In the genomic region with DNA sequence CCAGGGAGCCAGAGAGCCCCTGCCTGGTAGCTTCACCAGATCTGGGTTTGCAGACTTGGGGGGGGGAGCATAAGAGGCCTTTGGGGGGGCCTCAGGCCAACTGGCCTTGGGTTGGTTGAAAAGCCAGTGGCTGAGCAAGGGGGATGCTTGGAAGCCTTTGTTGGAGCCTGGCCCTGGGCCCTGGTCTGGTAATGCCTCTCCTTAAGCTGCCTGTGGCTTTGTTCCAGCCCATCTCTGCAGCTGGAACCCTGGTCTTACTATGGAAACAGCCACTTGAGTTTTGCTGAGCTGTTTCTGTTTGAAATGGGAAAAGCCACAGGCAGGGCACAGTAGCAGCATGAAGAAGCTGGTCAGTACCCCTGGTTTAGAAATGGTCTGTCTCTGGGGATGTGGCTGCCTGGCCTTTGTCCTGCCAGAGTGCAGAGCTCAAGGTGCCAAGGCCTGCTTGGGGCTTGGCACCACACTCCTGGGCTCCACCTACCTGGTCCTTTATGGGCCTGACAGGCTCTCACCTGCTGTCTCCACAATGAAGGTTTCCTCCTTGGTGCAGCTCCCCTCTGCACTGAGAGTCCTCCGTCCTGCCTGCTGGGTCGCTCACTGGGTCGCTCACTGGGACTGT, we compare ENCODE assay signal across 11 mouse cellular contexts. TPM values are rescaled to one million over a fixed set of nuclear protein-coding genes. Genes with fewer than 3 reads are reported as not detected.
DNase-seq lines count a peak whose midpoint lies in the region; ATAC-seq and TF ChIP-seq lines count a peak whose summit lies in the region.
"Had no signal": no experiment of that assay in that cellular context is flagged by ENCODE, and none has a peak within 500 bp of the region (broad histone marks: within the 10 kb centered on the region; RNA-seq: fewer than 3 reads in every experiment).

No protein-coding gene starts in this region.

- no peak for TF ChIP-seq EP300 in stomach, postnatal 0 days (optimal IDR thresholded peaks at IDR 0.05)

- peaks cover 73% of the 10 kb centered on the region for H3K4me1 ChIP-seq in heart, embryonic 10.5 days
- H3K4me1 ChIP-seq in heart, embryonic 12.5 days (replicated peaks), result peaks cover 49% of the 10 kb centered on the region
- H3K4me1 ChIP-seq in lung, embryonic 15.5 days, result peaks cover 77% of the 10 kb centered on the region
- H3K4me1 ChIP-seq in lung, adult 2 months (ENCODE audit: control insufficient read depth, insufficient read depth, low read length), result peaks cover 14% of the 10 kb centered on the region; the same call in 1 of the 2 replicates
- peaks cover 31% of the 10 kb centered on the region for H3K4me1 ChIP-seq in intestine, postnatal 0 days (replicated peaks; ENCODE audit: control insufficient read depth, insufficient read depth, low read length)
- peaks cover 13% of the 10 kb centered on the region for H3K4me1 ChIP-seq in stomach, postnatal 0 days (replicated peaks; ENCODE audit: control insufficient read depth, insufficient read depth)

- TF ChIP-seq POLR2A in lung, adult 2 months (IDR thresholded peaks at IDR 0.05; ENCODE audit: borderline replicate concordance, extremely low read depth, low read depth, low read length), result no peak

- no peak overlapping the region for H3K4me3 ChIP-seq in heart, embryonic 10.5 days
- no peak overlapping the region for H3K4me3 ChIP-seq in heart, embryonic 12.5 days
- H3K4me3 ChIP-seq in lung, embryonic 15.5 days, result no peak overlapping the region
- no peak overlapping the region for H3K4me3 ChIP-seq in lung, adult 2 months (replicated peaks; ENCODE audit: extremely low read depth, low read depth, low read length)
- no peak overlapping the region for H3K4me3 ChIP-seq in intestine, postnatal 0 days (ENCODE audit: low read depth, low read length)
- no peak overlapping the region for H3K4me3 ChIP-seq in stomach, postnatal 0 days (ENCODE audit: low read depth, low read length)
- H3K4me3 ChIP-seq: heart, embryonic 13.5 days had no signal

- no peaks in the 10 kb centered on the region for H3K36me3 ChIP-seq in heart, embryonic 10.5 days
- no peaks in the 10 kb centered on the region for H3K36me3 ChIP-seq in heart, embryonic 12.5 days
- no peaks in the 10 kb centered on the region for H3K36me3 ChIP-seq in lung, embryonic 15.5 days
- no peaks in the 10 kb centered on the region for H3K36me3 ChIP-seq in intestine, postnatal 0 days (ENCODE audit: control insufficient read depth, insufficient read depth)
- no peaks in the 10 kb centered on the region for H3K36me3 ChIP-seq in stomach, postnatal 0 days (ENCODE audit: control insufficient read depth, insufficient read depth, low read length)
- H3K36me3 ChIP-seq: heart, embryonic 13.5 days had no signal

- 84% methylated on average over 3 of the region's 3 CpGs for WGBS in heart, embryonic 10.5 days
- WGBS in heart, embryonic 12.5 days, result 95% methylated on average over 3 of the region's 3 CpGs
- 97% methylated on average over 3 of the region's 3 CpGs for WGBS in lung, embryonic 15.5 days
- 83% methylated on average over 3 of the region's 3 CpGs for WGBS in lung, adult 2 months
- WGBS in intestine, postnatal 0 days, result 86% methylated on average over 3 of the region's 3 CpGs
- WGBS in stomach, postnatal 0 days, result 84% methylated on average over 3 of the region's 3 CpGs

- no peak for DNase-seq in heart, embryonic 10.5 days (ENCODE audit: low spot score)
- DNase-seq in lung, adult 2 months, result no peak
- DNase-seq in stomach, postnatal 0 days (ENCODE audit: low spot score), result no peak
- no peak for DNase-seq in right cerebral cortex, postnatal 36 days (ENCODE audit: low spot score in 2 of 2)
- DNase-seq in heart, adult 18-20 months, result no peak

- no peak for TF ChIP-seq CTCF in lung, adult 2 months (IDR thresholded peaks at IDR 0.05; ENCODE audit: insufficient read depth, low read length)
- no peak for TF ChIP-seq CTCF in intestine, postnatal 0 days (IDR thresholded peaks at IDR 0.05; ENCODE audit: low read depth)
- TF ChIP-seq CTCF in stomach, postnatal 0 days (IDR thresholded peaks at IDR 0.05; ENCODE audit: low read depth), result no peak

- no peak overlapping the region for H3K9ac ChIP-seq in heart, embryonic 12.5 days
- H3K9ac ChIP-seq in lung, embryonic 15.5 days, result no peak overlapping the region
- no peak overlapping the region for H3K9ac ChIP-seq in intestine, postnatal 0 days (ENCODE audit: low read depth, low read length)
- H3K9ac ChIP-seq in stomach, postnatal 0 days (ENCODE audit: low read length), result no peak overlapping the region
- H3K9ac ChIP-seq: heart, embryonic 13.5 days; liver, embryonic 14.5 days had no signal

- no peak overlapping the region for H3K4me2 ChIP-seq in heart, embryonic 12.5 days
- no peak overlapping the region for H3K4me2 ChIP-seq in lung, embryonic 15.5 days
- peak overlapping the region; percentile 30; the same call in 1 of the 2 replicates for H3K4me2 ChIP-seq in intestine, postnatal 0 days (replicated peaks; ENCODE audit: low read depth)
- H3K4me2 ChIP-seq in stomach, postnatal 0 days (replicated peaks; ENCODE audit: low read depth), result no peak overlapping the region
- H3K4me2 ChIP-seq: heart, embryonic 13.5 days had no signal

- ATAC-seq in heart, embryonic 12.5 days (ENCODE audit: insufficient number of reproducible peaks, low FRiP score), result no peak
- ATAC-seq in lung, embryonic 15.5 days (ENCODE audit: borderline replicate concordance, extremely low read depth, low FRiP score, low TSS enrichment), result no peak; the same call in 1 of the 2 replicates
- ATAC-seq in intestine, postnatal 0 days, result no peak
- no peak for ATAC-seq in stomach, postnatal 0 days (ENCODE audit: low FRiP score, low TSS enrichment)

- no peaks in the 10 kb centered on the region for H3K9me3 ChIP-seq in heart, embryonic 10.5 days
- H3K9me3 ChIP-seq in heart, embryonic 12.5 days (replicated peaks), result no peaks in the 10 kb centered on the region
- no peaks in the 10 kb centered on the region for H3K9me3 ChIP-seq in lung, embryonic 15.5 days
- H3K9me3 ChIP-seq in intestine, postnatal 0 days (ENCODE audit: control insufficient read depth), result no peaks in the 10 kb centered on the region
- no peaks in the 10 kb centered on the region for H3K9me3 ChIP-seq in stomach, postnatal 0 days (ENCODE audit: control insufficient read depth, low read length)
- H3K9me3 ChIP-seq: heart, embryonic 13.5 days had no signal

- peaks cover 23% of the 10 kb centered on the region for H3K27me3 ChIP-seq in heart, embryonic 10.5 days (ENCODE audit: insufficient read depth, poor library complexity, severe bottlenecking)
- peaks cover 24% of the 10 kb centered on the region for H3K27me3 ChIP-seq in heart, embryonic 12.5 days (replicated peaks)
- H3K27me3 ChIP-seq in lung, embryonic 15.5 days, result no peaks in the 10 kb centered on the region
- H3K27me3 ChIP-seq in intestine, postnatal 0 days (replicated peaks; ENCODE audit: control insufficient read depth, insufficient read depth, low read length), result no peaks in the 10 kb centered on the region
- no peaks in the 10 kb centered on the region for H3K27me3 ChIP-seq in stomach, postnatal 0 days (ENCODE audit: control insufficient read depth, insufficient read depth, low read length)

- peak overlapping the region; percentile 63 for H3K27ac ChIP-seq in heart, embryonic 10.5 days
- no peak overlapping the region for H3K27ac ChIP-seq in heart, embryonic 12.5 days (ENCODE audit: poor library complexity, severe bottlenecking)
- H3K27ac ChIP-seq in lung, embryonic 15.5 days, result peak overlapping the region; percentile 71
- H3K27ac ChIP-seq in intestine, postnatal 0 days (ENCODE audit: low read depth, low read length), result peak overlapping the region; percentile 35; the same call in 1 of the 2 replicates
- H3K27ac ChIP-seq in stomach, postnatal 0 days (replicated peaks), result peak overlapping the region; percentile 24; the same call in 1 of the 2 replicates
- H3K27ac ChIP-seq: heart, embryonic 13.5 days; liver, embryonic 14.5 days had no signal

RNA-seq across cellular contexts. Expression of a gene that starts 3.5 kb away (rescaled TPM):
- polyA plus RNA-seq in heart, embryonic 10.5 days (2016; fragmentation: Nextera tagmentation; extraction: Ambion mirVana), result 5.9 and 14.4 TPM in 2 replicates
- 5.5 and 5.6 TPM in 2 replicates for polyA plus RNA-seq in heart, embryonic 12.5 days (2016; fragmentation: Nextera tagmentation; extraction: Ambion mirVana)
- polyA plus RNA-seq in lung, embryonic 15.5 days (2015; fragmentation: Nextera tagmentation; extraction: Ambion mirVana), result 34.8 and 35.8 TPM in 2 replicates
- 83.6 and 99.1 TPM in 2 replicates for polyA plus RNA-seq in lung, adult 2 months (2012; rRNA removed)
- polyA plus RNA-seq in intestine, postnatal 0 days (2015; fragmentation: Nextera tagmentation; extraction: Ambion mirVana), result 58.8 and 59.8 TPM in 2 replicates
- polyA plus RNA-seq in stomach, postnatal 0 days (2015; fragmentation: Nextera tagmentation; extraction: Ambion mirVana), result 11.6 and 12.1 TPM in 2 replicates
- total RNA-seq in heart, adult 18-20 months (2021), result 1 to 10 TPM; 3.4 to 3.8 TPM
- total RNA-seq: common myeloid progenitor, adult 5-6 weeks had no signal
